Mouse (Mus musculus): ENCODE results near the gene Eid1.
A peak's percentile ranks its signal among the peaks of the same experiment; 100 is the strongest.

Gene Eid1

GRCm38 (mm10) chr2:125672957-125673631 lies at the start of gene Eid1:
Gene Eid1, plus strand, starts transcription at chr2:125673095.
- DNase-seq: peak; percentile 82

GRCm38 (mm10) chr2:125623211-125623610 lies 49.7 kb upstream of the Eid1 start:
- DNase-seq: no peak

GRCm38 (mm10) chr2:125624127-125624685 lies 48.7 kb upstream of the Eid1 start:
- DNase-seq: no peak

GRCm38 (mm10) chr2:125624837-125625351 lies 48.0 kb upstream of the Eid1 start, which contains the start of gene Cep152:
Gene Cep152, minus strand, starts transcription at chr2:125625113.
- peak; percentile 97 for DNase-seq

- no peak for DNase-seq
These were observed 46.4 kb upstream of the Eid1 start for GRCm38 (mm10) chr2:125626536-125626935.

GRCm38 (mm10) chr2:125628487-125628886 lies 44.4 kb upstream of the Eid1 start:
- no peak for DNase-seq

GRCm38 (mm10) chr2:125630010-125630409 lies 42.9 kb upstream of the Eid1 start:
- DNase-seq: no peak

GRCm38 (mm10) chr2:125637331-125637730 lies 35.6 kb upstream of the Eid1 start:
- no peak for DNase-seq

- DNase-seq: no peak
These were observed 28.0 kb upstream of the Eid1 start for GRCm38 (mm10) chr2:125644912-125645311.

- no peak for DNase-seq
These were observed 22.9 kb upstream of the Eid1 start for GRCm38 (mm10) chr2:125650038-125650437.

GRCm38 (mm10) chr2:125650742-125651352 lies 22.0 kb upstream of the Eid1 start:
- DNase-seq: no peak

GRCm38 (mm10) chr2:125651563-125651962 lies 21.3 kb upstream of the Eid1 start:
- DNase-seq: no peak

- no peak for DNase-seq
These were observed 19.6 kb upstream of the Eid1 start for GRCm38 (mm10) chr2:125653286-125653685.

- DNase-seq: no peak
These were observed 17.5 kb upstream of the Eid1 start for GRCm38 (mm10) chr2:125655391-125655790.

- DNase-seq: peak; percentile 53
These were observed 12.9 kb upstream of the Eid1 start for GRCm38 (mm10) chr2:125659823-125660536.

GRCm38 (mm10) chr2:125660537-125661130 lies 12.3 kb upstream of the Eid1 start:
- DNase-seq: no peak

GRCm38 (mm10) chr2:125661156-125661555 lies 11.7 kb upstream of the Eid1 start:
- no peak for DNase-seq

- DNase-seq: no peak
These were observed 10.4 kb upstream of the Eid1 start for GRCm38 (mm10) chr2:125662517-125662916.

- no peak for DNase-seq
These were observed 7.7 kb upstream of the Eid1 start for GRCm38 (mm10) chr2:125665213-125665612.

GRCm38 (mm10) chr2:125665909-125666308 lies 7.0 kb upstream of the Eid1 start:
- no peak for DNase-seq

GRCm38 (mm10) chr2:125666668-125667067 lies 6.2 kb upstream of the Eid1 start:
- no peak for DNase-seq

GRCm38 (mm10) chr2:125667184-125667583 lies 5.7 kb upstream of the Eid1 start:
- no peak for DNase-seq

- no peak for DNase-seq
These were observed 5.2 kb upstream of the Eid1 start for GRCm38 (mm10) chr2:125667721-125668120.
